Mouse (Mus musculus) activated CD4-positive, CD25-positive, alpha-beta regulatory T cell, adult 4 months (primary cell): ENCODE results near the gene Kcnk5. TPM values are rescaled to one million over a fixed set of nuclear protein-coding genes. Genes with fewer than 3 reads are reported as not detected.
A peak's percentile ranks its signal among the peaks of the same experiment; 100 is the strongest.

Experiments used
- ATAC-seq: one replicate; pipeline ENCODE4 v1.8.0; 2017
- polyA plus RNA-seq, 2 experiments: library from polyadenylated mRNA; unstranded; fragments of 100-300 nt; shearing (Covaris generic); gene quantifications; one replicate each; pipeline ENCODE4 v1.2.1; 2017

Gene Kcnk5
- polyA plus RNA-seq: 1 to 10 TPM; 3.6 to 4.4 TPM

DNA sequence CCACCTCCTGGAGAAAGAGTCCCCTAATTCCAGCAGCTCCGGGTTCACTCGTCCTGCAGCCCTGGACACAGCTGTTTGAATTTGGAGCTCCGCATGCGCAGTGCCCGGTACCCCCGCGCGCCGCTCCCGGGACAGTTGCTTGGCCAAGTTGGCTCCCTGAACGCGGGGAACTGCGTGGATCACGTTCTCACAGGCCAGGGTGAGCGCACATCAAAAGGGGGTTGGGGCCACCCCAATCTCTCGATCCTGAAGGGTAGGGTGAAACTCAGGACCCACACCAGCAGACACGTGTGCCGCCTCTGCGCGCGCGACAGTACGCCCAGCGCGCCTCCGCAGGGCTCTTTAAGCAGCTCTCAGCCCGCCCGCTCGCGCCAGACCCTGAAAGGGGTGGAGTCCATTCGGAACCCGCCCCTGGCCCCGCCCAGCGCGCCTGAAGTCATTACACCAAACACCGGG is at the start of gene Kcnk5:
Kcnk5 (minus strand) TSS at position 344 of the 456 bp plus-strand sequence.
- ATAC-seq: peak; percentile 81

- ATAC-seq: no peak
Measured at GRCm38 (mm10) chr14:20230063-20230491, 48.5 kb upstream of the Kcnk5 start.

DNA sequence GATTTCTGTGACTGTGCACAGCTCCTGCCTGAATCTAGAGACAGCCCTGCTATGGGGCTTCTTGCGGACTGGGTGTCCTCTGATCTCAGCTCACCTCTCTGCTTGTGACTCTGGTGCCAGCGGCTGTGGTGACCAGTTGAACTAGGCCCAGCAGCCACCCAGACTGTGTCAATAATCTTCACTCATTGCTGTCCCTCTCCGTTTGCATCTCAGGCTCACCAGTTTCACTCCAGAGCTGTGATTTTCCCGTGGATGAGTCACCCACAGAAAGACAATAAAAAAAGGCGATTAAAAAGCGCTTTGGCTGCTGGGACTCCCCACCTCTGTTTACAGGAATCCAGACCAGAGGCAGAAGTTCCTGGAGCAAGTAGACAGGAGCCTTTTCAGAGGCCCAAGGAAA is 47.8 kb upstream of the Kcnk5 start:
- ATAC-seq: no peak

GRCm38 (mm10) chr14:20228336-20228735 is 46.7 kb upstream of the Kcnk5 start:
- ATAC-seq: no peak

DNA sequence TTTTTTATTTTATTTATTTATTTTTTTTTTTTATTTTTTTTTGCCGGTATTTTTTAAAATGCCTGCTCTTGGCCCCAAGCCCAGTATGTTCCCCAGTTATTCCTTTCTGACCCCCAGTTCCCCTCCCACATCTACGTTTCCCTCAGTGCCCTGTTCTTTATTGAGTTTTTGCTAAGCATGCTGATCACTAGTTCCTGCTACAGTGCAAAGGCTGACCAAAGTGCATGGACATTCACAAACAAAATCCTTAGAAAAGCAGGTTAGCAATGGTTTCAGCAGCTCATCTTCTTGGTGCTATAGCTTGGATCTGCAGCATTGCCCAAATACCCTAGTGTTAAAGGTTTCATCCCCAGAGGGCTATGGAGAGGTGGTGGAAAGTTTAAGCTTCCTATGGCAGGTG is 45.4 kb upstream of the Kcnk5 start:
- ATAC-seq: no peak

- ATAC-seq: no peak
Measured at GRCm38 (mm10) chr14:20226488-20226887, 44.9 kb upstream of the Kcnk5 start.

GRCm38 (mm10) chr14:20225525-20225924 is 43.9 kb upstream of the Kcnk5 start:
- ATAC-seq: no peak

- ATAC-seq: no peak
Measured at GRCm38 (mm10) chr14:20224576-20225218, 43.1 kb upstream of the Kcnk5 start.

GRCm38 (mm10) chr14:20224163-20224562 is 42.6 kb upstream of the Kcnk5 start:
- no peak for ATAC-seq

DNA sequence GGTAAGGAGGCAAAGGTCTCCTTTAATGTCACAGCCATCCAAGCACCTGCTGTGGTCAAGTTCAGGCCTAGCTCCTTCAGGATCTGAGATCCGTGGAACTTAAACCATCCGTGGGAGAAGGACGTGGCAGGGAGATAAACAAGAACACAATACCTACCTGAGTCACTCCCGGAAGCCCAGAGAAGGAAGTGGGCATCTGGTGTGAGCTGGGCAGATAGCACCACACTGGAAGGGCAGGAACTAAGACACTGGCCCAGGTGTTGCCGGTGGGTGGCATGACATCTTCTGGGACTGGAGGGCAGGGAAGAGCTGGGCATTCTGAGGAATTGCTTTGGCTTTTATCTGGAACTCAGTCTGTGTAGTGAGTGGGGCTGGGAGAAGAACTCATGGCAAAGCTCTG is 41.6 kb upstream of the Kcnk5 start:
- no peak for ATAC-seq

DNA sequence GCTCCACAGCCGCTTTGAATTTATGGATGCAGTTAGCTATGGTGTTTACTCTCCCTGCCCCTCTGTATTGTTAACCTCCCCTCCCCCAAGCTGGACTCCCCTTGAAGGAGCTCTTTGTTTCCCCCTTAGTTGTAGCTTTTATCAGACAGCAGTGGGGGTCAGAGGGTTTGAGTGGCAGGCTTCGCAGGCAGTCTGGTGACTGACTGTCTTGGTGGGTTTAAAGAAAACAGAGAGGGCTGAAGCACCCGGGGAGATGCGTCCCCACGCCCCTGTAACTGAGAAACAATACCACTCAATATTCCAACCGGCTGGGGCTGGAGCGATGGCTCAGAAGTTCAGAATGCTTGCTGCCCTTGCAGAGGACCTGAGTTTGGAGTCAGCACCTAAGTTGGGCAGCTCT is 39.5 kb upstream of the Kcnk5 start:
- ATAC-seq: no peak

- no peak for ATAC-seq
Measured at GRCm38 (mm10) chr14:20219849-20220248, 38.2 kb upstream of the Kcnk5 start.

DNA sequence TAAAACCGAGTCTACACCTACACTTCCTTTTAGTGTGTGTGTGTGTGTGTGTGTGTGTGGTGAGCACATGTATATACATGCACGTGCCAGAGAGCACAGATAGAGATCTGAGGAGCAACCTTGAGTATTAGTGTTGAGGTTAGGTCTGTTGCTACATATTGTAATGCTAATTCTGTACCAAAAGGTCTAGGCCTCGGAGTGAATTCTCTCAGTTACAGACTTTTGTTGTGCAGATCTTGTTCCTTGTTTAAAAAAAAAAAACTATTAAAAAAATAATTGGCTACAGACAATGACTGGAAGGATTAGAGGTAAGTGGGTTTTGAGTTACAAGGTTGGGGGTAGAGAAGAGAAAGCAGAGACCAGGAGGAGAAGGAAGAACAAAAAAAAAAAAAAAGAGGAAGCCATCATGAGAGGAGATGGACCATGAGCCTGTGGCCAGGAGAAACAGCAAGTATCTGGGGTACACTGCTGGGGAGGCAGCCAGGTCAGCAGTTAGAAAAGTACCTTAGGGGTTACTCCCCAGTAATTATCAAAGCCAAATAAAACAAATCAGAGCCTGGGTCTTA is 35.8 kb upstream of the Kcnk5 start:
- no peak for ATAC-seq

GRCm38 (mm10) chr14:20216561-20217298 is 35.1 kb upstream of the Kcnk5 start:
- ATAC-seq: no peak

GRCm38 (mm10) chr14:20215826-20216225 is 34.2 kb upstream of the Kcnk5 start:
- ATAC-seq: no peak

- no peak for ATAC-seq
Measured at GRCm38 (mm10) chr14:20214125-20214524, 32.5 kb upstream of the Kcnk5 start.

DNA sequence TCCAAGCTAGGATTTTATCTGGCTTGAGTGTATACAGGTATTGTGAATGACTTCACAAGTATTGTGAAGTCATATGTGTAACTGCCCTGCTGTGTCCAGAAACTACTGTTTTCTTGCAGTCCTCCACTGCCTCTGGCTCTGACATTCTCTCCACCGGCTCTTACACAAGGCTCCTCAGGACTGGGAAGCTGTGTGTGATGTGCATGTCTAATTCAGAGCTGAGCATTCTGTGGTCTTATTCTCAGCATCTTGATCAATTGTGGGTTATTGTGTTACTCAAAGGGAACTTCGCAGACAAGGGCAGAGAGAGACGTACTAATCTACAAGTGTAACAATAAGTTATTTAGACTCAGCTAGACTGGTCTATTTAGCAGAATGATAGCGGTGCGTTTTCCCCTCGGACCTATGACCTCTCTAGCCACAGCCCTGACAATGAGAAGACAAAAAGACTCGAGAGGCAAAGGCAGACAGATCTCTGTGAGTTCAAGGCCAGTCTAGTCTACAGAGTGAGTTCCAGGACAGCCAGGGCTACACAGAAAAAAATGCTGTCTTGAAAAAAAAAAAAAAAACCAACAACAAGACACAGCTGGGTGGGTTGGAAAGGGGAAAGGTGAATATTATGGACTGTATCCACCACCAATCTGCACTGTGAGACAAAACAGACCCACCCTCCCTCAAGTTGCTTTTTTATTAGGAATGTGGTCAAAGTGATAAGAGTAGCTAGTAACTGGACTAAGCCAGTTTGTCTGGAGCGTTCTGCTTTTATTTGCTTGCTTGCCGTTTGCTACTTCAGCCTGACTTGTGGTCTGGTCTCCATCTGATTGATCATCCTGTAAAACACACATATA is 30.4 kb upstream of the Kcnk5 start:
- ATAC-seq: no peak

DNA sequence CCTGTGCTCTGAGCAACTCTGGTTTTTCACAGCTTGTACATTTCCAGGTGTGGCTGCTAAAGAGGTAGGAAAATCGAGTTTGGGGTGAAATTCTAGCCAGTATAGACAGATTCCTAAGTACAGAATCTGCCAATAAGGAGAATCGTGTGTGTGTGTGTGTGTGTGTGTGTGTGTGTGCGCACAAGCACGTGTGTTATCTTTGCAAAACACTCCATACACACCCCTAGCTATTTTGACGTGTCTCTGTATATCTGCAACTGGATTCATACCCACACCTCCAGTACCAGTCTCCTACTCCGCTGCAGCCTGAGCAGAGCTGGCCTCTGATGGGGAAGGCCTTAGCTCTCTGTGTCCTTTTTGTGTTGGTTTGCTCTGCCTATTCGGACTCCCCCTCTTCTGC is 28.3 kb upstream of the Kcnk5 start:
- no peak for ATAC-seq

DNA sequence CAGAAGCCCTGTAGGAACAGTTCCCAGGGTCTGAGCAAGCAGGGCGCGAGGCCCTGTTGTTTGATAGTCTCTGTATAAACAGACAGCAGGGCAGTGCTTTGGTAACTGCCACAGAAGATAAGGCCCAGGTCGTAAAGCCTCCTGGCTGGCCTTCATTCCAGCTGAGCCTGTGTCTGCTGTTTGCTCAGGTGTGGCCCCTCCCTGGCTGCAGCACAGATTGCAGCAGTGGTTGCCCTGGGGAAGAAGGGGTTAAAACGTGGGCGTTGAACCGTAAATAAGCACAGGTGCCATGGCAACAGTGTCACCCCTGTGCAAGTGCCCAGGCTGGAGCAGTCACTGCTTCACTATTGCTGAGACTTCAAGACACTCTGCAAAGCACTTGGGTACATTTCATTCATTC is 26.8 kb upstream of the Kcnk5 start:
- ATAC-seq: no peak

GRCm38 (mm10) chr14:20205747-20206146 is 24.1 kb upstream of the Kcnk5 start:
- ATAC-seq: no peak

DNA sequence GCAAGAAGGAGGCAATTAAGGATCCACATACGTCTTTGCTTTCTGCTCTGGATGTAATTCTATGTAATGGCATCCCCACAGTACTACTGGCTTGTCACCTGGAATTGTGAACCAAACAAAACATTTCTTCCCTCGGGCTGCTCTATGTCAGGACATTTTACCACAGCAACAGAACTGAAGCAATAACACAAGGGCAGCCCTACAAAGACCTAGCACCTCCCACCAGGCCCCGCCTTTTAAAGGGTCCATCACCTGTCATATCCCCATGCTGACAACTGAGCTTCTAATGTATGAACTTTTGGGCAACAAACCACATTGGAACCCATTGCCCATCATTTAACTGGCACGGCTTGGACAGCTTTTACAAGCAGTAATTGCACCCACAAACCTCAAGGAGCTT is 21.7 kb upstream of the Kcnk5 start:
- ATAC-seq: no peak

DNA sequence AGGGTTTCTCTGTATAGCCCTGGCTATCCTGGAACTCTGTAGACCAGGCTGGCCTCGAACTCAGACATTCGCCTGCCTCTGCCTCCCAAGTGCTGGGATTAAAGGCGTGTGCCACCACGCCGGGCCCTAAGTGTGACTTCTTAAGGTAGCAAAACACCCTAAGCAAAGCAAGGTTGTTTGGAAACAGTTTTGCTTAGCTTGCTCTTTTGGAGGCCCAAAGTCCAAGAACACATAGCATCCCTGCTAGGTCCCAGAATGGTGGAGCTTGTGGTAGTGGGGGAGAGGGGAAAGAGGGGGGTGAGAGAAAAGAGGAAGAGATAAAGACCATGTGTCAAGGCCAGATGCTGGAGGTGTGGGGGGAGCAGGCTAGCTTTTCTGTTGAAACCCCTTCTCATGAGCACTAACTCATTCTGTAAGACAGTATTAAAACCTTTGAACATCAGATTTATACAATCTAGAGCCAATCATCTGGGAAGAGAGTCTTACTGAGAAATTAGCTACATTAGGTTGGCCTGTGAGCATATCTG is 21.1 kb upstream of the Kcnk5 start:
- ATAC-seq: no peak
